Mouse (Mus musculus) liver, embryonic 14.5 days (tissue): ENCODE measurements around the gene Gprc5a. TPM values are rescaled to one million over a fixed set of nuclear protein-coding genes. Genes with fewer than 3 reads are reported as not detected.

Source experiments
- ATAC-seq: fragments of 200-750 bp; cut with Nextera tagmentation; 2 replicates; pipeline ENCODE4 v1.8.0; 2017; ENCODE audit warnings: moderate number of reproducible peaks, mild to moderate bottlenecking, moderate library complexity; ENCODE audit not compliant: insufficient read depth
- DNase-seq, 3 experiments: peaks; one replicate each; pipeline ENCODE4 v3.0.0-alpha.2; 2012 to 2013; ENCODE audit warnings: low read depth in 3 of 3, low spot score in 3 of 3
- H3K27ac ChIP-seq: fragments of 300-500 bp; sonication (generic); 2 replicates; pipeline ENCODE4 v1.5.1; 2014; ENCODE audit warnings: moderate library complexity, mild to moderate bottlenecking, control low read depth, inconsistent platforms
- H3K27me3 ChIP-seq: fragments of 300-500 bp; sonication (generic); 2 replicates; pipeline ENCODE4 v1.6.1; 2014; ENCODE audit warnings: mild to moderate bottlenecking, low read length, moderate library complexity; ENCODE audit not compliant: control insufficient read depth, insufficient read depth
- H3K36me3 ChIP-seq: fragments of 300-500 bp; sonication (generic); replicated peaks from 2 replicates; pipeline ENCODE4 v1.6.1; 2014; ENCODE audit warnings: low read depth; ENCODE audit not compliant: control insufficient read depth, insufficient read depth
- H3K4me1 ChIP-seq, 2 experiments: fragments of 200-500 bp in 1 of 2; fragments of 300-500 bp in 1 of 2; sonication (generic) in 1 of 2; replicated peaks; 2 replicates each; pipeline ENCODE4 v1.6.1; 2012 to 2014; ENCODE audit warnings: antibody characterized with exemption in 1 of 2, inconsistent platforms in 1 of 2, low read length in 1 of 2; ENCODE audit not compliant: control insufficient read depth in 2 of 2, insufficient read depth in 2 of 2
- H3K4me2 ChIP-seq: fragments of 300-500 bp; sonication (generic); 2 replicates; pipeline ENCODE4 v1.6.1; 2014; ENCODE audit warnings: low read depth, mild to moderate bottlenecking, control low read depth, moderate library complexity
- H3K4me3 ChIP-seq, 2 experiments: fragments of 200-500 bp in 1 of 2; fragments of 300-500 bp in 1 of 2; sonication (generic) in 1 of 2; 2 replicates each; pipeline ENCODE4 v1.5.1; 2012 to 2014; ENCODE audit warnings: low read depth in 2 of 2, low read length in 2 of 2, mild to moderate bottlenecking in 2 of 2, control low read depth in 1 of 2, inconsistent platforms in 1 of 2, moderate library complexity in 1 of 2; ENCODE audit not compliant: insufficient read depth in 1 of 2
- H3K9ac ChIP-seq: fragments of 300-500 bp; sonication (generic); replicated peaks from 2 replicates; pipeline ENCODE4 v1.6.1; 2014; ENCODE audit warnings: mild to moderate bottlenecking, control low read depth, moderate library complexity
- H3K9me3 ChIP-seq: fragments of 300-500 bp; sonication (generic); 2 replicates; pipeline ENCODE4 v1.6.1; 2016; ENCODE audit warnings: low read length, mixed read lengths; ENCODE audit not compliant: control insufficient read depth
- CTCF ChIP-seq: IDR thresholded peaks from 2 replicates; pipeline ENCODE4 v1.5.1; 2016; ENCODE audit warnings: antibody characterized with exemption, low read depth, control low read depth
- EP300 ChIP-seq: IDR thresholded peaks from 2 replicates; pipeline ENCODE4 v1.6.1; 2016; ENCODE audit warnings: antibody characterized with exemption, low read depth
- WGBS: fragments of 180-500 bp; shearing (Covaris S2); extraction: QIAGEN DNeasy Blood & Tissue Kit; methylation state at CpG from one replicate; pipeline ENCODE4 v1.1.7; 2014; ENCODE audit not compliant: insufficient replicate concordance; 5-methylcytosine and 5-hydroxymethylcytosine counted together
- polyA plus RNA-seq, 2 experiments: library from polyadenylated mRNA; depleted of rRNA in 1 of 2; stranded (reverse) in 1 of 2; unstranded in 1 of 2; fragments of >200 nt; fragmentation: Nextera tagmentation in 1 of 2; extraction: Ambion mirVana in 1 of 2; gene quantifications; 2 replicates each; pipeline versions ENCODE4 v1.2.1 to v1.2.3; 2012 to 2014

Gprc5a gene
- polyA plus RNA-seq, 2 experiments = 0.15 to 0.25 TPM

GRCm38 (mm10) chr6:135053789-135054188 is 11.7 kb upstream of the Gprc5a start:
- no peaks in the 10 kb centered on the region for H3K36me3 ChIP-seq
- no peak overlapping the region for H3K4me3 ChIP-seq
- ATAC-seq (no peak), DNase-seq (no peak)
- WGBS = 65% methylated on average over 3 of the region's 3 CpGs
- no peak overlapping the region for H3K27ac ChIP-seq
- no peaks in the 10 kb centered on the region for H3K4me1 ChIP-seq
- no peaks in the 10 kb centered on the region for H3K27me3 ChIP-seq
- H3K9me3 ChIP-seq = no peaks in the 10 kb centered on the region
- no peak overlapping the region for H3K9ac ChIP-seq
- TF ChIP-seq CTCF (no peak), EP300 (no peak)
- H3K4me2 ChIP-seq = no peak overlapping the region

- H3K27me3 ChIP-seq = no peaks in the 10 kb centered on the region
- H3K9me3 ChIP-seq = no peaks in the 10 kb centered on the region
- H3K4me2 ChIP-seq = no peak overlapping the region
- no peak overlapping the region for H3K4me3 ChIP-seq
- DNase-seq (no peak), ATAC-seq (no peak)
- TF ChIP-seq EP300 (no peak), CTCF (no peak)
- no peak overlapping the region for H3K9ac ChIP-seq
- 32% methylated on average over 4 of the region's 4 CpGs for WGBS
- H3K36me3 ChIP-seq = no peaks in the 10 kb centered on the region
- H3K4me1 ChIP-seq = no peaks in the 10 kb centered on the region
- H3K27ac ChIP-seq = no peak overlapping the region
Observed at GRCm38 (mm10) chr6:135055882-135056281, 9.6 kb upstream of the Gprc5a start.

- Histone ChIP-seq H3K27me3 (no peaks in the 10 kb centered on the region), H3K4me3 (no peak overlapping the region), H3K4me2 (no peak overlapping the region), H3K27ac (no peak overlapping the region), H3K4me1 (peaks cover 4 to 5% of the 10 kb centered on the region in 2 experiments), H3K36me3 (no peaks in the 10 kb centered on the region), H3K9ac (no peak overlapping the region), H3K9me3 (no peaks in the 10 kb centered on the region)
- ATAC-seq (no peak), DNase-seq (no peak)
- no peak for TF ChIP-seq CTCF
- TF ChIP-seq EP300 = no peak
- 75% methylated on average over 4 of the region's 4 CpGs for WGBS
Observed at GRCm38 (mm10) chr6:135060728-135061127, 4.7 kb upstream of the Gprc5a start.

DNA sequence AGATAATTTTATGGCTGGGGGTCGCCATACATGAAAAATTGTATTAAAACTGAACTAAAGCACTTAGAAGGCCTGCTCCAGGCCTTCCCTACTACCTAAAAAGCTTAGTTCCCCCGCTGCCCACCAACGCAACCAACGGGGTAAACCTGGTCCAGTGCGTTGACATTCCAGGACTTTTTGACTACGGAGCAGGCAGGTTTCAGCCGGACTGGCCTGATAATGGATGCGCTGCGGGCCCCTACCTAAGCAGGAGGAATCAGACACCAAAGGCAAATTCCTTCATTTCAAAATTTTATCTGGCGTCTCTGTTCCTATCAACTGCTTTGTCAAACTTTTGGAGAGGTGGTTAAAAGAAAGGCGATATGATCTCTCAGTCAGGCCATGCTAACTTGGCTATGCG is 830 bp upstream of the Gprc5a start:
- TF ChIP-seq CTCF (no peak), EP300 (no peak)
- Histone ChIP-seq H3K36me3 (no peaks in the 10 kb centered on the region), H3K9ac (no peak overlapping the region), H3K9me3 (no peaks in the 10 kb centered on the region), H3K4me2 (peak overlapping the region; percentile 72; the same call in 1 of the 2 replicates), H3K4me1 (peaks cover 5 to 6% of the 10 kb centered on the region in 2 experiments), H3K4me3 (no peak overlapping the region), H3K27me3 (peaks cover 4% of the 10 kb centered on the region; the same call in 1 of the 2 replicates), H3K27ac (no peak overlapping the region)
- no peak for ATAC-seq
- no peak for DNase-seq
- WGBS = 72% methylated on average over 12 of the region's 12 CpGs

DNA sequence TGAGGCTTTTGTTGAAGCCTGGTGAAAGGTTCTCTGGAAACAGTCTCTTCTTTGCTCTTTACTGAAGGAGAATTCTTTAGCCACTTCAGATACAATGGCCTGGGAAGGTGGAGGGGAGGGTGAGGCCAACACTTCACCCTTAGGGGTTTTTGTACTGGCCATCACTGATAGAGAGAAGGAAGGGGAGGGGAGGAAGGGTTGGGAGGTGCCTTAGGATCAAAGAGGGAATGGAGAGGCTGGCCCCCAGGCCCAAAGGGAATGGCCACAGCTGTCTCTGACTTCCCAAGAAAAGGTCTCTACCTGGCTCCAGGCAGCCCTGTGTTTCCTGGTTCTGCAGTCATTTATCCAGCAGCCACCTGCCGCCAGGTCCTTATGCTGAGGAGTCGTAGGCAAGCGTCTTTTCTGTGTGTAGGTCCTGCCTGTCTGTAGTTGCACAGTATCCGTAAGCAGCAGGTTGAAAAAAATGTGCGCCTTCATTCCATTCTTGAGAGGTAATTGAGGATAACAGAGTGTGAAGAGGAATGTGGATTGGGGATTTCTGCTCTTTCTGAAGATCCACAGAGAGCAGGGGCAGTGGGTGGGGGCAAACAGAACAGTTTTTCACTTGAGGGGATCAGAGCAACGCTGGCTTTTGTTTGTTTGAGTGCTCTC is 1.5 kb downstream of the Gprc5a start:
- Histone ChIP-seq H3K9ac (no peak overlapping the region), H3K9me3 (no peaks in the 10 kb centered on the region), H3K27ac (no peak overlapping the region), H3K4me1 (peaks cover 5 to 6% of the 10 kb centered on the region in 2 experiments), H3K4me3 (no peak overlapping the region), H3K27me3 (peaks cover 4% of the 10 kb centered on the region; the same call in 1 of the 2 replicates), H3K4me2 (no peak overlapping the region), H3K36me3 (no peaks in the 10 kb centered on the region)
- DNase-seq = no peak
- 69% methylated on average over 6 of the region's 6 CpGs for WGBS
- TF ChIP-seq EP300 (no peak), CTCF (no peak)
- no peak for ATAC-seq
